Mouse (Mus musculus) small intestine, adult 2 months (tissue): ENCODE data around the gene Mcoln3. TPM values are rescaled to one million over a fixed set of nuclear protein-coding genes. Genes with fewer than 3 reads are reported as not detected.

ENCODE experiments used
- H3K27ac ChIP-seq: fragments of 200-500 bp; 2 replicates; pipeline ENCODE4 v1.5.1; 2012; ENCODE audit warnings: low read depth, low read length, control low read depth, inconsistent platforms; ENCODE audit not compliant: insufficient read depth
- H3K27me3 ChIP-seq: fragments of 200-500 bp; 2 replicates; pipeline ENCODE4 v1.6.1; 2012; ENCODE audit warnings: mild to moderate bottlenecking, moderate library complexity, low read length, inconsistent platforms; ENCODE audit not compliant: control insufficient read depth, insufficient read depth
- H3K36me3 ChIP-seq: fragments of 200-500 bp; 2 replicates; pipeline ENCODE4 v1.6.1; 2012; ENCODE audit warnings: mild to moderate bottlenecking, low read length, control low read depth, inconsistent platforms; ENCODE audit not compliant: control insufficient read depth, insufficient read depth
- H3K4me1 ChIP-seq: fragments of 200-500 bp; 2 replicates; pipeline ENCODE4 v1.6.1; 2012; ENCODE audit warnings: low read length, inconsistent platforms, mixed read lengths; ENCODE audit not compliant: control insufficient read depth, insufficient read depth, insufficient read length
- H3K4me3 ChIP-seq: fragments of 200-500 bp; 2 replicates; pipeline ENCODE4 v1.5.1; 2012; ENCODE audit warnings: low read depth, mild to moderate bottlenecking, control low read depth, inconsistent platforms, low read length, moderate library complexity
- CTCF ChIP-seq: fragments of 200-500 bp; IDR thresholded peaks from 2 replicates; pipeline ENCODE4 v1.5.1; 2012; ENCODE audit warnings: low read depth, mild to moderate bottlenecking, control low read depth, inconsistent platforms, low read length, moderate library complexity, mixed read lengths; ENCODE audit not compliant: insufficient replicate concordance, insufficient read length; ENCODE audit errors: extremely low read depth
- POLR2A ChIP-seq: fragments of 200-500 bp; IDR thresholded peaks from 2 replicates; pipeline ENCODE4 v1.6.1; 2012; ENCODE audit warnings: low read depth, mild to moderate bottlenecking, control low read depth, inconsistent platforms, low read length, moderate library complexity
- WGBS: fragments of 180-500 bp; shearing (Covaris S2); methylation state at CpG from one replicate; pipeline ENCODE4 v1.1.7; 2018; 5-methylcytosine and 5-hydroxymethylcytosine counted together
- polyA plus RNA-seq: library from polyadenylated mRNA; depleted of rRNA; stranded (reverse); fragments of >200 nt; gene quantifications from 2 replicates; pipeline ENCODE4 v1.2.3, GENCODE M21; 2012

The Mcoln3 gene
- polyA plus RNA-seq, 1 experiment: 0.25 TPM

- no peaks in the 10 kb centered on the region for H3K27me3 ChIP-seq
- H3K36me3 ChIP-seq: no peaks in the 10 kb centered on the region
- WGBS: 94% methylated on average over 4 of the region's 4 CpGs
- TF ChIP-seq POLR2A (no peak), CTCF (no peak)
- no peaks in the 10 kb centered on the region for H3K4me1 ChIP-seq
- no peak overlapping the region for H3K27ac ChIP-seq
- H3K4me3 ChIP-seq: no peak overlapping the region
Observed at GRCm38 (mm10) chr3:146097861-146098260, 19.4 kb upstream of the Mcoln3 start.

GRCm38 (mm10) chr3:146099925-146100324, 17.3 kb upstream of the Mcoln3 start:
- Histone ChIP-seq H3K27ac (no peak overlapping the region), H3K4me1 (no peaks in the 10 kb centered on the region), H3K36me3 (no peaks in the 10 kb centered on the region), H3K27me3 (no peaks in the 10 kb centered on the region), H3K4me3 (no peak overlapping the region)
- TF ChIP-seq POLR2A (no peak), CTCF (no peak)

- peaks cover 1% of the 10 kb centered on the region; the same call in 1 of the 2 replicates for H3K27me3 ChIP-seq
- TF ChIP-seq POLR2A (no peak), CTCF (peak; percentile 54; the same call in 1 of the 2 replicates)
- no peak overlapping the region for H3K27ac ChIP-seq
- WGBS: 60% methylated on average over 6 of the region's 6 CpGs
- no peaks in the 10 kb centered on the region for H3K36me3 ChIP-seq
- H3K4me1 ChIP-seq: no peaks in the 10 kb centered on the region
- no peak overlapping the region for H3K4me3 ChIP-seq
Observed at GRCm38 (mm10) chr3:146102049-146102448, 15.2 kb upstream of the Mcoln3 start.

GRCm38 (mm10) chr3:146107116-146107849, 10.0 kb upstream of the Mcoln3 start:
- Histone ChIP-seq H3K4me1 (peaks cover 3% of the 10 kb centered on the region; the same call in 1 of the 2 replicates), H3K4me3 (peak overlapping the region; percentile 54), H3K27me3 (peaks cover 10% of the 10 kb centered on the region), H3K27ac (no peak overlapping the region), H3K36me3 (no peaks in the 10 kb centered on the region)
- 4% methylated on average over 18 of the region's 18 CpGs for WGBS
- TF ChIP-seq CTCF: no peak
- TF ChIP-seq POLR2A: no peak

- Histone ChIP-seq H3K27ac (no peak within 1 kb of the TSS), H3K27me3 (peaks cover 10% of the 10 kb centered on the region), H3K4me3 (peak within 1 kb of the TSS; percentile 54), H3K36me3 (no peaks in the 10 kb centered on the region), H3K4me1 (peaks cover 3% of the 10 kb centered on the region; the same call in 1 of the 2 replicates)
- TF ChIP-seq CTCF: no peak
- no peak for TF ChIP-seq POLR2A
- WGBS: 15% methylated on average over 18 of the region's 18 CpGs
Observed at GRCm38 (mm10) chr3:146107921-146108571, 9.2 kb upstream of the Mcoln3 start, which contains the start of gene Wdr63. Gene Wdr63, minus strand, starts transcription at chr3:146108130.

GRCm38 (mm10) chr3:146108945-146109344, 8.3 kb upstream of the Mcoln3 start:
- H3K27ac ChIP-seq: no peak overlapping the region
- no peaks in the 10 kb centered on the region for H3K36me3 ChIP-seq
- TF ChIP-seq POLR2A (no peak), CTCF (no peak)
- H3K4me1 ChIP-seq: peaks cover 3% of the 10 kb centered on the region; the same call in 1 of the 2 replicates
- 50% methylated on average over 2 of the region's 2 CpGs for WGBS
- peaks cover 10% of the 10 kb centered on the region for H3K27me3 ChIP-seq
- H3K4me3 ChIP-seq: no peak overlapping the region

GRCm38 (mm10) chr3:146110358-146110757, 6.9 kb upstream of the Mcoln3 start:
- Histone ChIP-seq H3K27ac (no peak overlapping the region), H3K36me3 (no peaks in the 10 kb centered on the region), H3K4me3 (no peak overlapping the region), H3K4me1 (peaks cover 3% of the 10 kb centered on the region; the same call in 1 of the 2 replicates), H3K27me3 (peaks cover 10% of the 10 kb centered on the region)
- TF ChIP-seq CTCF (no peak), POLR2A (no peak)
- WGBS: 55% methylated on average over 2 of the region's 2 CpGs
